10 mouse cellular contexts compared by ENCODE assay signal in the genomic region with DNA sequence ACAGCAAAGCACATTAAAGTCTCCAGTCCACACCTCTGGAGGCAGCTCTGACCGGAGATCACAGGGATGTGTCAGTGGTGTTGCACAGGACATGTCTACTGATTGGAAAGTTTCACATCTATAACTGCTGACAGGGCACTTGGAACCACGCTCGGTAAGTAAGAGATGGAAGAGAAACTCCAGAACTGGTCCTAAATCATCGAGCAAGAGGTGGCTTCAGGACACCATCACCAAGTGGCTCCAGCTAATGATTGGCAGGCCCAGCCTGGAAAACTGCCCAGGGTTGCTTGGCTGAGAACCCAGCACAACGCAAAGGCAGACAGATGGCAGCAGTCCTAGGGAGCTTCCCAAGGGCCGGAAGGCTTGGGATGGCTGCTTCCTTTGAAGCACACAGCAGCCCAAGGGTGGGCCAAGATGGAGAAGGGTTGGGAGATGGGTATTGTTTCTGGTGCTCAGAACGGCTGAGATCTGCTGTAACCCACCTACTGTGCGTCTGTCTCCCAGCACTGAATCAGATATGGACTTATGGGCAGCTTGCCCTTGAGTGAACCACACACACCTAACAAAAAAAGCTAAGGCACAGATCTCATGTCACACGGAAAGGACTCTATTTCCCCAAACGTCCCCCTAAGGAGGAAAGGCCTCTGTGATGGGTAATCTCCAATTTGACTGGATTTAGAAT.
A peak's percentile ranks its signal among the peaks of the same experiment; 100 is the strongest.
DNase-seq lines count a peak whose midpoint lies in the region; ATAC-seq lines count a peak whose summit lies in the region.
"Had no signal": no experiment of that assay in that cellular context is flagged by ENCODE, and none has a peak within 500 bp of the region (broad histone marks: within the 10 kb centered on the region; RNA-seq: fewer than 3 reads in every experiment).

No protein-coding gene starts in this region.

- no peak overlapping the region for H3K4me3 ChIP-seq in kidney, embryonic 16.5 days (ENCODE audit: low read length)
- H3K4me3 ChIP-seq: embryonic facial prominence, embryonic 13.5 days had no signal

- H3K9ac ChIP-seq in kidney, embryonic 16.5 days (replicated peaks; ENCODE audit: low read length): no peak overlapping the region
- H3K9ac ChIP-seq: embryonic facial prominence, embryonic 13.5 days had no signal

- no peak for ATAC-seq in kidney, embryonic 16.5 days (ENCODE audit: low FRiP score, low TSS enrichment)
- ATAC-seq in megakaryocyte progenitor cell, adult 5-6 weeks (replicated peaks; ENCODE audit: poor library complexity): no peak
- no peak for ATAC-seq in granulocyte monocyte progenitor cell, adult 5-6 weeks (replicated peaks; ENCODE audit: poor library complexity, severe bottlenecking)

- no peak overlapping the region for H3K27ac ChIP-seq in kidney, embryonic 16.5 days (ENCODE audit: low read length)
- H3K27ac ChIP-seq: embryonic facial prominence, embryonic 13.5 days had no signal

- DNase-seq in kidney, adult 11 months: peak; percentile 90
- peak; percentile 99 for DNase-seq in cerebellum, postnatal 10 days
- peak; percentile 93 for DNase-seq in heart, adult 8-10 months (ENCODE audit: low spot score)
- peak; percentile 75 to 86 for DNase-seq in layer of hippocampus, adult 8-10 months (ENCODE audit: low spot score in 2 of 2)
- DNase-seq in lung, postnatal 25 days (ENCODE audit: low spot score): peak; percentile 91

- no peaks in the 10 kb centered on the region for H3K27me3 ChIP-seq in kidney, embryonic 16.5 days (ENCODE audit: insufficient read depth, low read length)
- H3K27me3 ChIP-seq: embryonic facial prominence, embryonic 13.5 days; megakaryocyte, embryonic 14.5 days had no signal

- H3K4me1 ChIP-seq in kidney, embryonic 16.5 days (ENCODE audit: insufficient read depth, low read length): peaks cover 19% of the 10 kb centered on the region

- no peaks in the 10 kb centered on the region for H3K9me3 ChIP-seq in kidney, embryonic 16.5 days (ENCODE audit: low read length)
- H3K9me3 ChIP-seq: embryonic facial prominence, embryonic 13.5 days; megakaryocyte, embryonic 14.5 days had no signal

- no peaks in the 10 kb centered on the region for H3K36me3 ChIP-seq in kidney, embryonic 16.5 days (ENCODE audit: insufficient read depth, low read length)
- H3K36me3 ChIP-seq: embryonic facial prominence, embryonic 13.5 days had no signal

- no peak overlapping the region for H3K4me2 ChIP-seq in kidney, embryonic 16.5 days (replicated peaks; ENCODE audit: low read depth, low read length)
- H3K4me2 ChIP-seq: embryonic facial prominence, embryonic 13.5 days had no signal

- WGBS in kidney, embryonic 16.5 days: 65% methylated on average over 10 of the region's 10 CpGs
